Mouse (Mus musculus) adrenal gland, adult 2 months (tissue): ENCODE data around the gene Dars. TPM values are rescaled to one million over a fixed set of nuclear protein-coding genes. Genes with fewer than 3 reads are reported as not detected.
"Not testable (repeated sequence)": the region's sequence is repeated elsewhere in the genome, so short reads cannot be mapped to it uniquely, and the experiment has no call there.

Source experiments
- DNase-seq: peaks from one replicate; pipeline ENCODE4 v3.0.0; 2021
- polyA plus RNA-seq: library from polyadenylated mRNA; depleted of rRNA; stranded (reverse); fragments of >200 nt; gene quantifications from 2 replicates; pipeline ENCODE4 v1.2.3, GENCODE M21; 2012; rRNA removed
- total RNA-seq, 2 experiments: library from RNA; stranded (reverse); gene quantifications; 2 replicates each; pipeline ENCODE4 v1.2.3; 2021

Dars gene
- total and polyA plus RNA-seq, 3 experiments: 12.8 to 98.0 (median 81.7) TPM

- no peak for DNase-seq
Observed at GRCm38 (mm10) chr1:128337708-128338320, 79.4 kb downstream of the Dars start.

- DNase-seq: no peak
Observed at GRCm38 (mm10) chr1:128330313-128330712, 86.9 kb downstream of the Dars start.

DNA sequence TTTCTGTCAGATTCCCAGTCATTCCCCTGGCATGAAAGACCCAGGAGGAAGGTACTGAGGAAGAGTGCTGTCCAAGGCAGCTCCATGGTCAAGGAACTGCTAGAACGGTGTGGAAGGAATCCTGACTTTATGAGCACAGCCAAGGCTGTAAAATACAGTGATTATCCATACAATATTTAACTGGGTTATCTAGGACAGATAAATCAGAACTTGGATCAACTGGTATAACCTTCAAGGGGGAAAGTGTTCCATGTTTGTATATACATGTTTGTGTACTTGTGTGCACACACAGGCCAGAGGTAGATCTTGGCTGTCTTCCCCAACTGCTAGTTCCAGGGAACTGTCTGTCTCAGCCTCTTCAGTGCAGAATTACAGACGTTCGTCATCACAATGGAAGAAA is 89.0 kb downstream of the Dars start, which contains the start of gene Lct:
Gene Lct (minus strand): TSS at position 101 of the 400 bp plus-strand sequence.
- no peak for DNase-seq

- DNase-seq: no peak
Observed at GRCm38 (mm10) chr1:128327165-128327564, 90.0 kb downstream of the Dars start.

GRCm38 (mm10) chr1:128324776-128325175 is 92.4 kb downstream of the Dars start:
- no peak for DNase-seq

GRCm38 (mm10) chr1:128323026-128323643 is 94.0 kb downstream of the Dars start:
- no peak for DNase-seq

DNA sequence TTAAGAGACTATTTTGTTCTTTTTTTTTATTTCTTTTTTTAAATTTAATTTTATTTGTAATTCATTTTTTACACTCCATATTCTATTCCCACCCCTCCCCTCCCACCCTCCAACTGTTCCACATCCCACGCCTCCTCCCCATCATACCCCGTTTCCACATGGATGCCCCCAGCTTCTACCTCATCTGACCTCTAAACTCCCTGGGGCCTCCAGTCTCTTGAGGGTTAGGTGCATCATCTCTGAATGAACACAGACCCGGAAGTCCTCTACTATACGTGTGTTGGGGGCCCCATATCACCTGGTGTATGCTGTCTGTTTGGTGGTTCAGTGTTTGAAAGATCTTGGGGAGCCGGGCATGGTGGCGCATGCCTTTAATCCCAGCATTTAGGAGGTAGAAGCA is 97.9 kb downstream of the Dars start:
- DNase-seq: not testable (repeated sequence)

- no peak for DNase-seq
Observed at GRCm38 (mm10) chr1:128314665-128315064, 102.5 kb downstream of the Dars start.

Other genes starting within 250 kb of the Dars start
- 100 to 1,000 TPM in 1 of 2 experiments, 10 to 100 TPM in 1; 70.1 to 134 TPM for gene Ubxn4, start 173.4 kb downstream of the Dars start, total RNA-seq
- 21.2 and 22.0 TPM in 2 replicates for gene Ubxn4, start 173.4 kb downstream of the Dars start, polyA plus RNA-seq
- under 1 TPM; 0.06 to 0.07 TPM for gene Lct, start 89.0 kb downstream of the Dars start, total RNA-seq
- 0.02 and 0.04 TPM in 2 replicates for gene Lct, start 89.0 kb downstream of the Dars start, polyA plus RNA-seq
- 10 to 100 TPM; 15.7 to 17.6 TPM for gene Mcm6, start 57.7 kb downstream of the Dars start, total RNA-seq
- 4.0 and 4.3 TPM in 2 replicates for gene Mcm6, start 57.7 kb downstream of the Dars start, polyA plus RNA-seq
- 10 to 100 TPM; 18.4 to 36.7 TPM for gene Cxcr4, start 174.9 kb upstream of the Dars start, total RNA-seq
- 41.9 and 88.3 TPM in 2 replicates for gene Cxcr4, start 174.9 kb upstream of the Dars start, polyA plus RNA-seq